Mouse (Mus musculus): ENCODE data around the gene E2f3.

GRCm38 (mm10) chr13:30012226-30012625 lies 26.4 kb upstream of the E2f3 start:
- TF ChIP-seq POLR2A (IDR thresholded peaks at IDR 0.05; ENCODE audit: insufficient read depth, low read depth, low read length) (no peak), CTCF (IDR thresholded peaks at IDR 0.05) (no peak), EP300 (IDR thresholded peaks at IDR 0.05; ENCODE audit: insufficient read depth, low read depth, low read length) (no peak)
